Mouse (Mus musculus) small intestine, adult 2 months (tissue): ENCODE data around the gene Siah3.

ENCODE experiments used
- CTCF ChIP-seq: fragments of 200-500 bp; IDR thresholded peaks from 2 replicates; pipeline ENCODE4 v1.5.1; 2012; ENCODE audit warnings: low read depth, mild to moderate bottlenecking, control low read depth, inconsistent platforms, low read length, moderate library complexity, mixed read lengths; ENCODE audit not compliant: insufficient replicate concordance, insufficient read length; ENCODE audit errors: extremely low read depth
- POLR2A ChIP-seq: fragments of 200-500 bp; IDR thresholded peaks from 2 replicates; pipeline ENCODE4 v1.6.1; 2012; ENCODE audit warnings: low read depth, mild to moderate bottlenecking, control low read depth, inconsistent platforms, low read length, moderate library complexity

DNA sequence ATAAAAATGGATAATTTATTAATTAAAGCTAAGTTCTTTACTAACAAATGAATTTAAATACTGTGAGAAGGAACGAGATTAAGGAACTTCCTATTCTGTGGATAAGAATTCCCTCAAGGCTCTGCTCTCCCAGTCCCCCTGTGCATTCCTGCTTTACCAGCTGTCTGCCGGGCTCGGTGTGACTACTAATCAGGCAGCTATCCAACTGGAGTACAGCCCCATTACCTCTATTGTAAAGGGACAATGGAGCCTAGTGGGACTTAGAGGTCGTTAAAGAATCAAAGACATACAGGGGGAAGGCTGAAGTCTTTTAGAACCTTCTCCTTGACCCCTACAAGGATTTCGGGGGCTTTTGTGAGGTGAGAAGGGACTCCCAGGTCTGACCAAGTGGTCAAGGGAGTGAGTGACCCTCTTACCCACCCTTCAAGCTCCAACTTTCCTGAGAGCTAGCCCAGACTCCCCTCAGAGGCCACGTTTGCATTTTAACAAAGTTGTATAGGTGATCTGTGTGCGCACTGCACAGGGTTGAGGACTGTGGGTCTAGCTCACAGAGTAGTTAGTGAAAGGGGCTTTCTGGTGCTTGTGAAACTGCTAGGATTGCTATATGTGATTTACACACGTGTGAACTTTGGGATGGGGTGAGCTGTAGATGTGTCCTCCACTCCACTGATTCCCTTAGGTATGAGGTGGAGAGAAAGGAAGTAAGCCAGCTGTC lies 49.5 kb downstream of the Siah3 start:
- TF ChIP-seq POLR2A (no peak), CTCF (no peak)
